Mouse (Mus musculus) ES-E14 (cell line): ENCODE measurements at regions not wholly inside any gene's neighbourhood (a gene's known extent, or its start where the extent isn't known, plus 50 kb on each side); places are given as distances from the start of the nearest gene placed in this dataset.

Experiments used
- DNase-seq: peaks from one replicate; pipeline ENCODE4 v3.0.0-alpha.2; 2013; ENCODE audit warnings: low read depth, low spot score
- H3K27ac ChIP-seq: 2 replicates; pipeline ENCODE4 v1.5.1; 2012; ENCODE audit warnings: low read depth, mild to moderate bottlenecking, low read length, moderate library complexity, mixed read lengths; ENCODE audit not compliant: poor library complexity, insufficient read depth, severe bottlenecking
- H3K36me3 ChIP-seq: 2 replicates; pipeline ENCODE4 v1.6.1; 2012; ENCODE audit warnings: mild to moderate bottlenecking, low read length, moderate library complexity, mixed read lengths; ENCODE audit not compliant: control insufficient read depth, poor library complexity, insufficient read depth, severe bottlenecking
- H3K4me1 ChIP-seq, 2 experiments: fragments of 150-350 bp in 1 of 2; sonication (generic) in 1 of 2; 2 replicates each; pipeline ENCODE4 v1.6.1; 2012; ENCODE audit warnings: low read length in 2 of 2, mild to moderate bottlenecking in 1 of 2, mixed read lengths in 1 of 2; ENCODE audit not compliant: control insufficient read depth in 2 of 2, insufficient read depth in 2 of 2, poor library complexity in 1 of 2
- H3K4me3 ChIP-seq, 2 experiments: fragments of 150-350 bp in 1 of 2; sonication (generic) in 1 of 2; 2 replicates each; pipeline ENCODE4 v1.5.1; 2012; ENCODE audit warnings: low read length in 2 of 2, low read depth in 1 of 2, mild to moderate bottlenecking in 1 of 2, mixed read lengths in 1 of 2; ENCODE audit not compliant: insufficient read depth in 1 of 2, poor library complexity in 1 of 2, severe bottlenecking in 1 of 2
- H3K9ac ChIP-seq: 2 replicates; pipeline ENCODE4 v1.6.1; 2012; ENCODE audit warnings: low read depth, mild to moderate bottlenecking, low read length, mixed read lengths; ENCODE audit not compliant: poor library complexity, insufficient read depth, severe bottlenecking
- H3K9me3 ChIP-seq: fragments of 150-350 bp; sonication (generic); 2 replicates; pipeline ENCODE4 v1.6.1; 2012; ENCODE audit warnings: low read depth, mild to moderate bottlenecking, low read length; ENCODE audit not compliant: control insufficient read depth, insufficient read depth
- CHD2 ChIP-seq: IDR thresholded peaks from 2 replicates; pipeline ENCODE4 v1.6.1; 2014; ENCODE audit warnings: mild to moderate bottlenecking, low read depth, low read length, inconsistent platforms
- HCFC1 ChIP-seq: IDR thresholded peaks from 2 replicates; pipeline ENCODE4 v1.6.1; 2012; ENCODE audit warnings: low read length, inconsistent platforms, borderline replicate concordance; ENCODE audit not compliant: insufficient read depth
- MAFK ChIP-seq: IDR thresholded peaks from 2 replicates; pipeline ENCODE4 v1.6.1; 2014; ENCODE audit warnings: mild to moderate bottlenecking, low read depth, low read length, inconsistent platforms; ENCODE audit not compliant: insufficient read depth
- ZC3H11A ChIP-seq: IDR thresholded peaks from 2 replicates; pipeline ENCODE4 v1.6.1; 2012; ENCODE audit warnings: low read depth, mild to moderate bottlenecking, inconsistent platforms, low read length, borderline replicate concordance
- ZNF384 ChIP-seq: IDR thresholded peaks from 2 replicates; pipeline ENCODE4 v1.6.1; 2012; ENCODE audit warnings: low read depth, low read length, inconsistent platforms
- in situ Hi-C, 2 experiments: fragments of 600-800 bp; cut with MboI; formaldehyde crosslinking; loops; one replicate each; pipeline ENCODE4 v1.15.1; 2025; ENCODE audit warnings: low sequenced_read_pairs in 2 of 2, inconsistent platforms in 1 of 2; ENCODE audit not compliant: unreplicated experiment in 2 of 2

DNA sequence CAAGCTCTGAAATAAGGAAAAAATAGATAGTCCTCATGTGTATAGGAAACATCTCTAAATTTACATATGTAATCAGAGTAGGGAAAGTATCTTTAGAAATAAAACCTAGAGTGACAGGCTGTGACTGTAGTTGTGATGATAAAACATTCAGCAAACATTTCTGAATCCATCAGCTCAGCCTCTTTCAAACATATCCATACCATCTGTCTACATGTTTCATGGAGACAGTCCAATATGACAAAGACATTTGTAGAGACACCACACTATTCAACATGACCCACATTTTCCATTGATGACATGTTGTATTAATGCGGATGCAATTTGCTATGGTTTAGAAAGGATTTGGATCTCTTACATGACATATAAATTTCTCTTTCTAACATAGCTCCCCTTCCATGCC is 729.1 kb upstream of the Cdh8 start:
- in situ Hi-C loops = no loop called here
- Histone ChIP-seq H3K4me1 (no peaks in the 10 kb centered on the region), H3K4me3 (no peak overlapping the region), H3K9ac (no peak overlapping the region), H3K36me3 (no peaks in the 10 kb centered on the region), H3K9me3 (no peaks in the 10 kb centered on the region), H3K27ac (no peak overlapping the region)
- TF ChIP-seq ZC3H11A = no peak
- no peak for TF ChIP-seq MAFK
- TF ChIP-seq ZNF384 = no peak
- no peak for TF ChIP-seq HCFC1
- no peak for TF ChIP-seq CHD2
- DNase-seq = no peak

DNA sequence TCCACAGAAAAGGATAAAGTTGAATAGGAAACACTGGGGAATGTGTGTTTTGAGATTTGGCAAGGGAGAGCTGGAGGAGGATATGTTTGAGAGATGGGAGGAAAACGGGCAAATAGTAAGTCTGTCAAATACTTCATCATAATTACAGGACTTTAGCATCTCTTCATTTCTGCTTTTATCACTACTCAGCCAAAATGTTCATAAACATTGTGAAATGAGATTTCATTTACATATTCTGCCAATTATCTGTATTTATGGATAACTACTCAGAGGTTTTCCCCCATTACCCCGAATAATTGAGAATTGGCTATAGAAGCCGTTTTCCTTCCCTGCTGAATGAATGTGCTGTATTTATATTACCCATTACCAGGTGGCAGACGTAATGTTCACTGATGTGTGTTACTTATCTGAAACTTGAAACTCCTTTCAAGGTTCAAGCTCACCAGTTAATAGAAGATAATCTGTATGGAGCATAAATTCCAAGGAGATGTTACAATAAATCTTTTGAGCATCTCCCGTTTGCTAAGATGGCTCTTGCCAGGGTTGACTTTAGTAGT is 727.9 kb upstream of the Cdh8 start:
- in situ Hi-C loops = no loop called here
- Histone ChIP-seq H3K36me3 (no peaks in the 10 kb centered on the region), H3K9me3 (no peaks in the 10 kb centered on the region), H3K4me3 (no peak overlapping the region), H3K4me1 (no peaks in the 10 kb centered on the region), H3K9ac (no peak overlapping the region), H3K27ac (no peak overlapping the region)
- DNase-seq = no peak
- TF ChIP-seq ZNF384 (no peak), MAFK (no peak), ZC3H11A (no peak), HCFC1 (no peak), CHD2 (no peak)

DNA sequence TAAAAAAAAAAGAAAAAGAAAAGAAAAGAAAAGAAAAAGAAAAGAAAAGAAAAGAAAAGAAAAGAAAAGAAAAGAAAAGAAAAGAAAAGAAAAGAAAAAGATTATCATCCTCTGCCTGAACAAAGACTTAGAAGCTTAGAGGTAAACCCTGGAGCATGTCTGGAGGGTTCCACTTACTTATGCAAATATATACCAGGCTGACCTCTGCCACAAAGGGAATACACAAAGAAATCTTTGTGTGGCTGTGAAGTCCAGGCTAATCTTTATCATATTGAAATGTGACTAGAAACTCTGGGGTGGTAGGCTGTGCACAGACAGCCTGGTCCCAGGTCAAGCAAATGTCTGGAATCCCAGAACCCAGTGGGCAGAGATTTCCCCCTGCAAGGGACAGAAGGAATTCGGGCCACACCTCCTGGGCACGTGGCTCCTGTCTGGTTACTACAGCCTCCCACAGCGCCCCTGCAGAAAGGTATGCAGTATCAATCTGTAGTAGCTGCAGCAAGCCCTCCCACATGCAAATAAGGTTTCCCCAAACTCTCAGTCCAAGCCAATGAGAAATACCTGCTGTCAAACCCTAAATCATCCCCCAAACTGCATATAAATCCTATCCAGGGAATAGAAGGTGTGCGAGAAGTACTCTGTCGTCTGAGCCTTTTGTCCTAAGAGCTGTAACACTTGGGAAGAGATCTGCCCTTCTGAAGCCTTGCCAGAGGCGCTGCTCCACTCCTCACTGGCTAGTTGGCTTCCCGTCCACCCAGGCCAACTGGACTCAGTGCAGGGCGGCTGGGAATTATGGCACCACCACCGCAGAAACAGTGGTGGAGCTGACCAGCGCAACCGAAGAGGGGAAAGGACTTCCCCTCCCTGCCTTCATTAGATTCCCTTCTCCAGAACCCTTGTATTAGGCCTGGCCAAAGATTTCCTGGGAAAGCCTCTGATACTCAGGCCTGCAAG is 688.4 kb upstream of the Cdh8 start:
- in situ Hi-C loops = no loop called here
- H3K9me3 ChIP-seq = no peaks in the 10 kb centered on the region
- H3K4me3 ChIP-seq = no peak overlapping the region
- peaks cover 0 to 6% of the 10 kb centered on the region in 2 experiments; a peak in 2 of 4 replicates for H3K4me1 ChIP-seq
- no peak for TF ChIP-seq CHD2
- TF ChIP-seq ZNF384 = no peak
- TF ChIP-seq HCFC1 = no peak
- TF ChIP-seq MAFK = no peak
- TF ChIP-seq ZC3H11A = no peak
- no peak overlapping the region for H3K27ac ChIP-seq
- DNase-seq = peak; percentile 53
- H3K36me3 ChIP-seq = no peaks in the 10 kb centered on the region
- H3K9ac ChIP-seq = no peak overlapping the region

DNA sequence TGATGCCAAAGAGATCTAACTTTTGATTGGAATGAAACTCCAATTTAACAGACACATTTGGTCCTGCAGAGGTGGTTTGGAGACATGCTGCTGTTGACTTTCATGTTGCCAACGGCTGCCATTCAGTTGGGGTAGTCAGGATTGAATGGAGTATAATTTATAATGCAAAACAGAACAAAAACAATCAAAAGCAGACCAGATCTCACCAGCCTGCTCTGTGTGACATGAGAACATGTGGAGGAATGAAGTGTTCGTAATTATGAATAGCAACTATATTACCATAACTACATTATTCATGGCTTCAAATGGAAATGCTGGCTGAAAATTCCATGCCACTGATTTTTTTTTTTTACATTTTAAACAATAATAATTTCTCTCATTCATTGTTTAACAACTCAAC is 685.7 kb upstream of the Cdh8 start:
- Histone ChIP-seq H3K4me1 (peaks cover 0 to 6% of the 10 kb centered on the region in 2 experiments; a peak in 2 of 4 replicates), H3K4me3 (no peak overlapping the region), H3K9ac (no peak overlapping the region), H3K27ac (no peak overlapping the region), H3K9me3 (no peaks in the 10 kb centered on the region), H3K36me3 (no peaks in the 10 kb centered on the region)
- TF ChIP-seq ZNF384 = no peak
- no peak for TF ChIP-seq CHD2
- TF ChIP-seq HCFC1 = no peak
- in situ Hi-C loops = no loop called here
- no peak for DNase-seq
